Mouse (Mus musculus) testis, adult 2 months (tissue): Measurements from ENCODE around the gene Psmc1.

Experiments used
- CTCF ChIP-seq: fragments of 200-500 bp; IDR thresholded peaks from 2 replicates; pipeline ENCODE4 v1.5.1; 2012; ENCODE audit warnings: low read depth, mild to moderate bottlenecking, inconsistent platforms, low read length, moderate library complexity; ENCODE audit not compliant: control insufficient read depth, insufficient read depth, insufficient replicate concordance
- POLR2A ChIP-seq: fragments of 200-500 bp; IDR thresholded peaks from 2 replicates; pipeline ENCODE4 v1.6.1; 2012; ENCODE audit warnings: low read depth, mild to moderate bottlenecking, inconsistent platforms, low read length, moderate library complexity; ENCODE audit not compliant: control insufficient read depth

DNA sequence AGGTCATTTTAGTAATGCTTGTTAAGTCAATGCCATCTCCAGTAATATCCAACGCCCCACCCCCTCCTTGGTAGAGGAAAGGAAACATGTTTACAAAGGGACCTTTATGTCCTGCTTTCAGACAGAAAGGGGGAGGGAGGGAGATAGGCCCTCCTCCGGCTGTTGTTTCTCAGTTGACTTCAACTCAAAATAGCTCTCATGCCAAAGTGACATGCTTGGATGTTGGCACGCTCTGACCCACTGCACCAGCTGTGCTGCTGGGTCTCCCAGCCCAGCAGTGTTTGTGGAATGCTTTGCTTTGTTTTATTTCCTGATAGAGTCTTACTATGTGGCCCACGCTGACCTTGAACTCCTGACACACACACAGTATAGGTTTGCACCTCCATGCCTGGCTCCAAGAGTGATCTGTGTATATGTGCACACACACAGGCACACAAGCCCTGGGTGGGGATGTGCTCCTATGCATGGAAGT lies 36.7 kb upstream of the Psmc1 start:
- TF ChIP-seq CTCF (no peak), POLR2A (no peak)
